Mouse (Mus musculus) inflammation-experienced regulatory T-cells, adult 6 months (primary cell): ENCODE results near the gene Nacad. TPM values are rescaled to one million over a fixed set of nuclear protein-coding genes. Genes with fewer than 3 reads are reported as not detected.

Source experiments
- ATAC-seq: one replicate; pipeline ENCODE4 v1.8.0; 2017
- polyA plus RNA-seq, 3 experiments: library from polyadenylated mRNA; unstranded; fragments of 100-300 nt; shearing (Covaris generic); gene quantifications; one replicate each; pipeline ENCODE4 v1.2.1; 2017

Gene Nacad
- polyA plus RNA-seq, 3 experiments from 2014 or later, result not detected

GRCm38 (mm10) chr11:6580065-6580750 lies 25.6 kb downstream of the Nacad start:
- no peak for ATAC-seq

DNA sequence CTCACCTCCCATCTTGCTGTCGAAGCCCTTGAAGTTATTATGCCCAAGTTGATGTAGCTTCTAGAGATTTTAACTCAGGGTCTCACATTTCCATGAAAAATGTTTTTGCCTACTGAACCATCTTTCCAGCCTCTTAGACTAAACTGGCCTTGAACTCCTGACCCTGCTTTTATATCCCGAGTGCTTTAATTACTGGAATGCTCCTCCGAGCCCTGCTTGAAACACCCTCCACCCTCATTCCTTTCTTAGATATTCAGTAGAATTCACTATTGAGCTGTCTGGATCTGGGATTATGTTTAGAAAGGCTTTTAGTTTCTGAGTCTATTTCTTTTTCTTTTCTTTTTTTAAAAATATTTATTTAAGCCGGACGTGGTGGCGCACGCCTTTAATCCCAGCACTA lies 26.5 kb downstream of the Nacad start:
- ATAC-seq, result no peak

GRCm38 (mm10) chr11:6576151-6576550 lies 29.7 kb downstream of the Nacad start:
- ATAC-seq, result no peak

- no peak for ATAC-seq
These were observed 36.5 kb downstream of the Nacad start for GRCm38 (mm10) chr11:6569410-6569777.

DNA sequence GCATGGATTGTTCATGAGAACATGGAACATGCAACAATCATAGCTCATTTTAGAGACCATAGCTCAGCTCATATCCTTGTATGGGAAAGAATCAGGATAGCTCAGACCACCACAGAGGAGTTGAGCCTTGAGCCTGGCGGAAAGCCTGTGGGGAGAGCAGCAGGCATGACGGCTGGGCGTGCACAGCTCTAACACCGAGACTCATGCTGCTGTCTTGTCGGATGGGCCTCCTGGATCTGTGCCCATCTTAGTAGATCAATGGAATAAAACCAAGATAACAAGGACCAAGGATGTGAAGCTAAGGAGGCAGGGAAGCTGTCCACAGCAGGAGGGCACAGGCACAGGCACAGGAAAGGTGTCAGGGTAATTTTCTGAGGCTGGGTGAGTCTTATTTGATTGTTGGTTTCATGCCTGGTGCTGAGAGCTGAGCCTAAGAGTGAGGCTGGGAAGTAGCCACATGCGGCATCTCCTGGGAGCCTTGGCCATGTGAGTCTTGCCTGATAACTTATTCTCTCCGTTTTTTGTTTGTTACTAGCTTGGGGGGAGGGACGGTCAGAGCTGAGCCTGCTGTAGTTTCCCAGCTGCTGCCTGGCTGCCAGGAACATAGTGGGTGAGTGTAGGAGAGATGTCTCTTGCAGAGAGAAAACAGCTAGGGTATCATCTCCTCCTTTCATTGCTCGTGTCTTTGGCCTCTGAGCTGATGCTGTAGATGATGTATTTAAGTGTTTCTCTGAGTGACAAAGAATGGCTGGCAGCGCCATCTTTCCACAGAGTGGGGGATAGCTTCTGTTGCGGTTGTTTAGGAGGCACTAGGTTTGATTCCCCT lies 37.1 kb downstream of the Nacad start:
- no peak for ATAC-seq

DNA sequence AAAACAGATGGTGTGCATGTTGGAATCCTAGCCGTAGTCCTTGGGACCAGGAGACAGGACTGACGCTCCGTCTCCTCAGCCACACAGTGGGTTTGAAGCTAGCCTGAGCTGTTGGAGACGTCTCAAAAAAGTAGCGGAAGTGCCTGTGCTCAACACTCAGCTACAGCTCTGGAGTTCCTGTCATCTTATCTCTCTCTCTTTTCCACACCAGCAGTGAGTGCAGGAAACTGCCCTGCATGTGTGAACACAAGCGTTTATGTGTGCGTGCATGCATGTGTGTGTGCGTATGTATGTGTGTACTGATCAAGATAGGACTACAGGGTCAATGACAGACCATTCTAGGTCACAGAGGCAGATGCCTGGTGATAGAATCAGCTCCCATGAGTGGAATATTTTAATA lies 37.9 kb downstream of the Nacad start:
- ATAC-seq, result peak; percentile 82

GRCm38 (mm10) chr11:6566496-6566895 lies 39.4 kb downstream of the Nacad start:
- no peak for ATAC-seq

GRCm38 (mm10) chr11:6563201-6563600 lies 42.7 kb downstream of the Nacad start:
- no peak for ATAC-seq

DNA sequence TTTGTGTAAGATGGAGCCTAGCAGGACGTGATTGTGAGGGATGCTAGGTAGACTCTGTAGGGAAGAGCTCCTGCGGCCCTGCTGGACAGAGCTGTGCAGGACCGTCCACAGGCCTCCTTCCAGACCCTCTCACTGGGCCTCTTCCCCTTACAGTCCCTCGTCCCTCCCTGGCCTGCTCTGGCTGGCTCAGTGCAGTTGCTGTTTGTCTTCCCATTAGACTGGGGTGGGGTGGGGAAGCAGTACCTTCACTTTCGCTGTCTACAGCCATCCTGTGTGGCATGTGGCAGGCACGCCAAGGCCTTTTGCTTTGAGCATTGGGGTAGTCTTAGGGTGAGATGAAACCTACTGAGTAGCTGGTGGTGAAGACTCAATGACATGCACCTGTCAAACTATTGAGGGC lies 43.5 kb downstream of the Nacad start:
- ATAC-seq, result peak; percentile 20

- ATAC-seq, result no peak
These were observed 44.4 kb downstream of the Nacad start for GRCm38 (mm10) chr11:6561474-6561873.

DNA sequence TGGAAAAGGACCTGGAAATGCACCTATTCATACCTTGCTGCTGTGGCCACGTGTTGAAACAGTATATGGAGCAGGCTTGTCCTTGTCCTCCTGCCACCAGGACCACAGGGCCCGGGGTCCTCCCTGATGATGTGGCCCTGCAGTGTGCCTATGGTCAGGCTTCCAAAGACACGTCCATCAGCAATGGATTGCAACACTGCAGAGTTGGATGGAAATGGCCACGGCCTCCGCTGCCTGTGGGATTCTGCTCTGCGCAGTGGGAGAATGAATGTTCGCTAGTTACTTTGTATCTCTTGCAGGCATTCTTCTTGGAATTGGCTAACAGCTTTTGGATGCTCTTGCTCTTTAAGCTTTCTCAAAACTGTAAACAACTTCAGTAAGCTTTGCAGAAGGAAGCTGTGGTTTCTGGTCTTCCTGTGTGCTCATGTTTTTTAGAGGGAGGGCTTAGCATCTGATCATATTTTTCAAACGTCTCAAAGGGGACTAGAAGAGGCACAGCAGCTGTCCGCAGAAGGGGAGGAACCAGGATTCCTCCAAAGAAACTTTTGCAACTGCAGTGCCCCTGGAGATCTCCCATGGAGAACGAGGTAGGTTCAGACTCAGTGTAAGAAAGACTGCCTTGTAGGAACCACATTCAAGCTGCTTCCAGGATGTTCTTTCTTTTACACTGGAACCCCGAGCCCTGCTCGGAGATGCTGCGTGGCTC lies 45.0 kb downstream of the Nacad start:
- peak; percentile 76 for ATAC-seq

- ATAC-seq, result peak; percentile 66
These were observed 45.9 kb downstream of the Nacad start for GRCm38 (mm10) chr11:6559996-6560395.

- no peak for ATAC-seq
These were observed 47.6 kb downstream of the Nacad start for GRCm38 (mm10) chr11:6558234-6558633.

DNA sequence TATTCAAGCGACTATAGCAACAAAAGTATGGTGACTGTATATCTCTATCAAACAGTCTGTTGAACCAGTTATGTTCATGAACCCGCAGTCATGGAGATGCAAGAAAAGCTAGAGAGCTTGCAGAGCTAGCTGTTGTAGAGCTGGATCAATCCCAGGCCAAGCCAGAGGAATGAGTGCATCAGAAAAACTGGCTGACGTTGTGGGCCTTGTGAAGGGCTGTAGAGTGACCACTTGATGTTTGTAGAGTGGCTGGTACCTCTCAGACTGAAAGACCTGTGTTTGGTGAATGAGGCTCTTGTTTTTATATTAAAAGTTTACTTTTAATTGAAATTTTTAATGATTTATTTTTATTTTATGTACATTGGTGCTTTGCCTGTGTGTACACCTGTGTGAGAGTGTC lies 55.7 kb downstream of the Nacad start:
- ATAC-seq, result no peak

- ATAC-seq, result no peak
These were observed 56.1 kb downstream of the Nacad start for GRCm38 (mm10) chr11:6549770-6550169.

Other genes starting within 250 kb of the Nacad start
- gene Zmiz2, start 217.0 kb downstream of the Nacad start, polyA plus RNA-seq, result 10 to 100 TPM; 40.6 to 60.2 (median 44.9) TPM
- 1,000 to 10,000 TPM; 2,486 to 3,282 (median 2,929) TPM for gene Ppia, start 190.6 kb downstream of the Nacad start, polyA plus RNA-seq
- 100 to 1,000 TPM; 131 to 311 (median 156) TPM for gene H2afv, start 161.6 kb downstream of the Nacad start, polyA plus RNA-seq
- 10 to 100 TPM; 21.0 to 26.1 (median 23.7) TPM for gene Purb, start 130.1 kb downstream of the Nacad start, polyA plus RNA-seq
- gene Myo1g, start 85.1 kb downstream of the Nacad start, polyA plus RNA-seq, result 100 to 1,000 TPM; 117 to 248 (median 132) TPM
- gene Ccm2, start 59.2 kb downstream of the Nacad start, polyA plus RNA-seq, result 100 to 1,000 TPM in 2 of 3 experiments, 10 to 100 TPM in 1; 98.6 to 202 (median 183) TPM
- 10 to 100 TPM; 29.0 to 32.2 (median 31.4) TPM for gene Tbrg4, start 20.0 kb upstream of the Nacad start, polyA plus RNA-seq
- not detected for gene Wap, start 32.6 kb upstream of the Nacad start, polyA plus RNA-seq
- 1 to 10 TPM; 4.2 to 6.8 (median 5.6) TPM for gene Ramp3, start 52.5 kb upstream of the Nacad start, polyA plus RNA-seq
- gene Gm11983, start 231.6 kb upstream of the Nacad start, polyA plus RNA-seq, result not detected